Mouse (Mus musculus): ENCODE data around the gene Lima1. TPM values are rescaled to one million over a fixed set of nuclear protein-coding genes. Genes with fewer than 3 reads are reported as not detected.
A peak's percentile ranks its signal among the peaks of the same experiment; 100 is the strongest.

Lima1 gene
- polyA plus RNA-seq, 1 experiment from 2014 or later: 87.1 TPM

DNA sequence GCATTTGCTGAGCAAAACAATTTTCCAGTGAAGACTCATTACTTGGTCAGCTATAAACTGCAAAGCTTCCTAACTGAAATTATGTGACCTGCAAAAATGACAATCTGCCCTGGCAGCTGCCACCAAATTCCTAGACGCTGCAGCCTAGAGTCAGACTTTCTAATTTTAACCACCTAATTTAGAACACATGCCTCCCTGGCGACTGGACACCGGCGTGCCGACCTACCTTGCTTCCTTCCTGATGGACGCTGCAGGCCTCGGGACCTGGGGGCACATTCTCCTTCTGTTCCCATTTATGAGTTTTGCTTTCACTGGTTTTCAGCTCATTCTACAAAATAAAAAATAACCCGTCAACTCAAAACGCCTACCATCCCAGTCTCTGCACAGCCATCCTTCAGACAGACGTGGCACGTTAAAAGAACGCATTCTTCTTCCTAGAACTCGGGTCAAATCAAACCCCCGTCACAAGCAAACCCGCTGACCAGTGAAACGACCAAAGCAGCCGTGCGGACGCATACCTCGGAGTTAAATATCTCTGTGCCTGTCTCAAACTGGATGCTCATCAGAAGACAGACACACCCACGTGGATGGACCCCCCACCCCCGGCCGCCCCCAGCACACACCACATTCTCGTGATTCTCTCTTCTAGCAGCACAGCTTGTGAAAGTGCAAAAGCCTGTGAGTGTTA is 73.2 kb downstream of the Lima1 start:
- ATAC-seq (ENCODE audit: insufficient number of reproducible peaks, low FRiP score, low TSS enrichment, low read depth): no peak
- Histone ChIP-seq H3K27me3 (no peaks in the 10 kb centered on the region), H3K9ac (no peak overlapping the region), H3K4me1 (peaks cover 50% of the 10 kb centered on the region), H3K27ac (replicated peaks) (peak overlapping the region; percentile 72), H3K4me2 (replicated peaks) (peak overlapping the region; percentile 11; the same call in 1 of the 2 replicates), H3K36me3 (peaks cover 51% of the 10 kb centered on the region), H3K9me3 (replicated peaks) (no peaks in the 10 kb centered on the region), H3K4me3 (replicated peaks) (no peak overlapping the region)
- WGBS: 30% methylated on average over 24 of the region's 24 CpGs

DNA sequence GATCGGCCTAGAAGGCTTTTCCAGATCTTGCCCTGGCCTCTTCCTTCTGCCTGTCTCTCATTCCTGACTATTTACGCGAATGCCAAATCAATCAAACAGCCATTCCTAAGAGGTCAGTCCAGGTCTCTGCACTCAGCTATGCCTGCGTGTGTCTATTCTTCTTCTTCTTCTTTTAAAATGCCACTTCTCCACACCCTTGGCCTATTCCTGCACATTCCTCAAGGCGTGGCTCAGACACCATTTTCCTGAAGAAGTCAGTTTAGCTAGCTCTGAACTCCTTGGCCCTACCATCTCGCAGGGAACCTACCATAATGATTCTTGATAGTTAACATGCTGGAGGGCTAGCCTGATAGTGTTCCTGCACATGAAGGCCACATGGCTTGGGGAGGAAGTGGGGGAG is 75.5 kb downstream of the Lima1 start:
- no peaks in the 10 kb centered on the region for H3K9me3 ChIP-seq (replicated peaks)
- H3K4me3 ChIP-seq (replicated peaks): no peak overlapping the region
- H3K27me3 ChIP-seq: no peaks in the 10 kb centered on the region
- peaks cover 49% of the 10 kb centered on the region for H3K36me3 ChIP-seq
- H3K4me2 ChIP-seq (replicated peaks): no peak overlapping the region
- peaks cover 50% of the 10 kb centered on the region for H3K4me1 ChIP-seq
- H3K27ac ChIP-seq (replicated peaks): 0 out of 2 replicates have a peak overlapping the region, but pooled peaks have one; percentile 73
- no peak for ATAC-seq (ENCODE audit: insufficient number of reproducible peaks, low FRiP score, low TSS enrichment, low read depth)
- H3K9ac ChIP-seq: no peak overlapping the region
- WGBS: 66% methylated on average over 6 of the region's 6 CpGs

DNA sequence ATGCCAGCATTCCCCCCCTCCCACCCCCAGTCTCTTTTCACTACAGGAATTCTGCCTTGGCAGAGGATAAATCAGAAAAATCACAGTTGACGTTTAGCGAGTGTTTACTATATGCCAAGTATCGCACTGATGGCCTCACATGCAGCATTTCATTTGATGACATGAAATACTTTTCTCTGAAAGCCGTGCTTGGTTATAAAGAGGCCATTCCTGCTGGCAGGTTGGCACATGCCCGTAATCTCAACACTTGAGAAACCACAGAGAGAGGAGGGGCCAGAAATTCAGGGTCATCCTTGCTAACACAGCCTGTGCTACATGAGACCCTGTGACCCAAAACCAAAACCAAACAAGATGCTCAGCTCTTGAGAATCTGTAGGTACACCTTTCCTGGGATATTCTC is 77.4 kb downstream of the Lima1 start:
- Histone ChIP-seq H3K36me3 (peaks cover 60% of the 10 kb centered on the region), H3K27me3 (no peaks in the 10 kb centered on the region), H3K9me3 (replicated peaks) (no peaks in the 10 kb centered on the region), H3K27ac (replicated peaks) (peak overlapping the region; percentile 73), H3K4me2 (replicated peaks) (no peak overlapping the region), H3K4me3 (replicated peaks) (no peak overlapping the region), H3K4me1 (peaks cover 37% of the 10 kb centered on the region), H3K9ac (no peak overlapping the region)
- no peak for ATAC-seq (ENCODE audit: insufficient number of reproducible peaks, low FRiP score, low TSS enrichment, low read depth)
- 57% methylated on average over 5 of the region's 5 CpGs for whole genome bisulfite sequencing

DNA sequence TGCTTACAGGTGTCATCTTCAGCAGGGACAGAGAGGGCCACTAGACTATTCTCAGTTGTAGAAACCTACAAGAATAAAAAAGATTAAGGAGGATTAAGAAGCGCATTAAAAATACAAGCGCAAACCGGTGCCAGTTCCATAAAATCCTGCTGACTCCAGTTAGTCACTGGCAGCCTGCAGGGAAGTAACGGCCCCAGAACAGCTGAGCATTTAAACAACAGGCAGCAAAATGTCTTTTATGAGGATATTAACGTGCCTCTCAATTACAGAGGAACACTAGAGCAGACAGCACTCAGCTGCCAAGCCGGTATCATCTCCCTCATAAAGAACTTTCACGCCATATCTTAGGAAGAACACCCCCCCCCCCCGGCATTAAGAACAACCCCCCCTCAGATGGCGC is 78.5 kb downstream of the Lima1 start:
- WGBS: 73% methylated on average over 9 of the region's 9 CpGs
- Histone ChIP-seq H3K4me2 (replicated peaks) (no peak overlapping the region), H3K9ac (no peak overlapping the region), H3K27ac (replicated peaks) (no peak overlapping the region), H3K27me3 (no peaks in the 10 kb centered on the region), H3K4me1 (peaks cover 26% of the 10 kb centered on the region), H3K36me3 (peaks cover 72% of the 10 kb centered on the region), H3K9me3 (replicated peaks) (no peaks in the 10 kb centered on the region), H3K4me3 (replicated peaks) (no peak overlapping the region)
- ATAC-seq (ENCODE audit: insufficient number of reproducible peaks, low FRiP score, low TSS enrichment, low read depth): 0 out of 2 replicates have a peak, but pooled peaks have one; percentile 40

DNA sequence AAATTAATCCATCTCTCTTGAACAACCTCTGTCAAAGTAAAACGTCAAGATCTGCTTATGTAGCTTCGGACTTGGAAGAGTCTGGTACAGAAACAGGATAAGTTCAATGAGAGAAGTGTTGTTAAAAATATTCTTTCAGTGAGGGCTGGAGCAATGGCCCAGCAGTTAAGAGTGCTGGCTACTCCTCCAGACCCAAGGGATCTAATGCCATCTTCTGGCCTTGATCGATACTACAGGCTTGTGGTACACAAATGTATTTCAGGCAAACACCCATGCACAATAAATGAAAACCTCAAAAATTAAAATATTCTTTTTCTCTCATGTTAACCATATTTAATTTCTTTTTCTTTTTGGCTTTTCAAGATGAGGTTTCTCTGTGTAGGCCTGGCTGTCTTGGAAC is 79.2 kb downstream of the Lima1 start:
- Histone ChIP-seq H3K4me3 (replicated peaks) (no peak overlapping the region), H3K4me1 (peaks cover 23% of the 10 kb centered on the region), H3K27me3 (no peaks in the 10 kb centered on the region), H3K36me3 (peaks cover 78% of the 10 kb centered on the region), H3K9ac (no peak overlapping the region), H3K4me2 (replicated peaks) (no peak overlapping the region), H3K27ac (replicated peaks) (no peak overlapping the region), H3K9me3 (replicated peaks) (no peaks in the 10 kb centered on the region)
- ATAC-seq (ENCODE audit: insufficient number of reproducible peaks, low FRiP score, low TSS enrichment, low read depth): no peak
- 82% methylated on average over 3 of the region's 3 CpGs for WGBS

DNA sequence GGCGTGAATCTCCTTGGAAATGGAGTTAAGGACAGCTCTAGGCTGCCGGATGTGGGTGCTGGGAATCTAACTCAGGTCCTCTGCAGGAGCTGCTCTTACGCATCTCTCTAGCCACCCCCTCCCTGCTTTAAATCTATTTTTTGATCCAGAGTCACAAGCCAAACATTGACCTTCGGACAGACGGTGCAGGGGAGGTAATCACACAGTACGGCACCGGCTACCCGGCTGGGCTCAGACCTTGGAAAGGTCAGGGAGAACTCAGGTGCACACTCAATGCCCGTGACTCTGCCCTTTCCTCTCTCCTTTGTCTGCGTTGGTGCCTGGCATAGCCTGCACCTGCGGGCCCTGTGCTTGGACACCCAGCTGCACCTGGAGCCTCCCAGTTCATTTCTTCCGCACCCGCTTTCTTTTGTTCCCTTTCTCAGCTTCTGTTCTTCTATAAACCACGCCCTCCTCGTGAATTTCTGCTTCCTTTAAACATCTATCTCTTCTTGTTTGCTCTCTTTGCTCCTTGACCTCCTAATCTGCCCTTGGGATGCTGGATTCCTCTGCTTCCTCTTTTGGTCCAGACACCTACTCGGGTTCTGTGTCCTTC is 82.9 kb downstream of the Lima1 start:
- Histone ChIP-seq H3K36me3 (peaks cover 77% of the 10 kb centered on the region), H3K4me2 (replicated peaks) (no peak overlapping the region), H3K4me3 (replicated peaks) (no peak overlapping the region), H3K9me3 (replicated peaks) (no peaks in the 10 kb centered on the region), H3K4me1 (no peaks in the 10 kb centered on the region), H3K27ac (replicated peaks) (no peak overlapping the region), H3K27me3 (no peaks in the 10 kb centered on the region), H3K9ac (no peak overlapping the region)
- WGBS: 95% methylated on average over 16 of the region's 16 CpGs
- no peak for ATAC-seq (ENCODE audit: insufficient number of reproducible peaks, low FRiP score, low TSS enrichment, low read depth)

DNA sequence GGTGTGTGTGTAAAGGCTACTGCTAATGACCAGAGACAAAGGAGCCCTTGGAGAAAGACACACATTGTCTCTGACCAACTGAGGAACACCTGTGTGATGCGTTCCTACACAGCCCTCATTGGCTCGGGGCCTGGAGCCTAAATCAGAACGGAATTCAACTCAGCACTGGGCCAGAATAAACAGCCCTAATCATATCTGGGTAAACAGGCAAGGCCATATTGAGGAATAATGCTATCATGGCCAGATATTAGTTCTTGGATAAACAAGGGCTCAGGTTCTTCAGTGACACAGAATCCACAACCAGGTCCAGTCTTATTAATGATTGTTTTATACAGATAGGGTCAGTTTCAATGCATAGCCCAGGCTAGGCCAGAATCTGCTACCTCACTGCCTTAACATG is 84.3 kb downstream of the Lima1 start:
- Histone ChIP-seq H3K27ac (replicated peaks) (no peak overlapping the region), H3K4me3 (replicated peaks) (no peak overlapping the region), H3K9me3 (replicated peaks) (no peaks in the 10 kb centered on the region), H3K4me1 (no peaks in the 10 kb centered on the region), H3K36me3 (peaks cover 79% of the 10 kb centered on the region), H3K4me2 (replicated peaks) (no peak overlapping the region), H3K27me3 (no peaks in the 10 kb centered on the region), H3K9ac (no peak overlapping the region)
- no peak for ATAC-seq (ENCODE audit: insufficient number of reproducible peaks, low FRiP score, low TSS enrichment, low read depth)
- 90% methylated on average over 3 of the region's 3 CpGs for WGBS

DNA sequence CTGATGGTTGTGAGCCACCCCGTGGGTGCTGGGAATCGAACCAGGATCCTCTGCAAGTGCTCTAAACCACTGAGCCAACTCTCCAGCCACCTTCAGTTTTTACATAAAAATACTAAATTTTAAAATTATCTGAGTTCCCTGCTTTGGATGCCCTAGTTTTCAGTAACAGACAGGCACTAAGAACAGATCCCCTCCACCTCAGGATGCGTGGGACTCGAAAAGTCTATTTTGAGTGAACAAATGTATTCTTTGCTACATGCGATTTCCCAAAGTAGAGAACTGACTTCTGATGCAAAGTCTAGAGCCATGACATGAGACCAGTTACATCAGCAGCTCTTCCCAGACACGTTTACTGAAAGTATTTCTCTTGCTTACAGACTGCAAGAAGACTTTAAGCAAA is 84.8 kb downstream of the Lima1 start:
- 93% methylated on average over 6 of the region's 6 CpGs for WGBS
- Histone ChIP-seq H3K9me3 (replicated peaks) (no peaks in the 10 kb centered on the region), H3K9ac (no peak overlapping the region), H3K4me3 (replicated peaks) (no peak overlapping the region), H3K4me2 (replicated peaks) (no peak overlapping the region), H3K27me3 (no peaks in the 10 kb centered on the region), H3K36me3 (peaks cover 80% of the 10 kb centered on the region), H3K27ac (replicated peaks) (no peak overlapping the region), H3K4me1 (no peaks in the 10 kb centered on the region)
- ATAC-seq (ENCODE audit: insufficient number of reproducible peaks, low FRiP score, low TSS enrichment, low read depth): no peak

DNA sequence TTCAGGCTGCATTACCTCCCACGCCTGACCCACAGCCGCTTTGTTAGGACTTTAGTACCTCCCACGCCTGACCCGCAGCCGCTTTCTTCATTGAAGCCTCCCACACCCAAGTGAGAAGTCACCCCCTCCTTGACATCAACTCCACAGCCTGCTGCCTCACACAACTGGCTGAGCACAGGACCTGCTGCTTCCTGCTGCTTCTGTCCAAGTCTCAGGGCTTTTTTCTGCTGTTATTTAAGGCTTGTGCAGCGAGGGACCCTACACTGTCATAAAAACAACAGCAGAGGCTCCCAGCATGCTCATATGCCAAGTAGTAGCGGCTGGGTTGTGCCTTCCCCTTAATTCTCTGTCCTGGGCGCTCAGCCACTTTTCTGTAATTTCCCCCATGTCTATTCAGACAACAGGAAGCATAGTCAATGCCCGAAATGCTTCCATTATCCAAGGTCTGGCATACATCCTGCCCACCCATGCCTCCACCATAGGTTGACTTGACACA is 87.6 kb downstream of the Lima1 start:
- Histone ChIP-seq H3K27me3 (no peaks in the 10 kb centered on the region), H3K4me3 (replicated peaks) (no peak overlapping the region), H3K9ac (no peak overlapping the region), H3K9me3 (replicated peaks) (no peaks in the 10 kb centered on the region), H3K36me3 (peaks cover 77% of the 10 kb centered on the region), H3K4me1 (no peaks in the 10 kb centered on the region), H3K4me2 (replicated peaks) (no peak overlapping the region), H3K27ac (replicated peaks) (peak overlapping the region; percentile 31; the same call in 1 of the 2 replicates)
- ATAC-seq (ENCODE audit: insufficient number of reproducible peaks, low FRiP score, low TSS enrichment, low read depth): no peak
- WGBS: 70% methylated on average over 9 of the region's 9 CpGs

DNA sequence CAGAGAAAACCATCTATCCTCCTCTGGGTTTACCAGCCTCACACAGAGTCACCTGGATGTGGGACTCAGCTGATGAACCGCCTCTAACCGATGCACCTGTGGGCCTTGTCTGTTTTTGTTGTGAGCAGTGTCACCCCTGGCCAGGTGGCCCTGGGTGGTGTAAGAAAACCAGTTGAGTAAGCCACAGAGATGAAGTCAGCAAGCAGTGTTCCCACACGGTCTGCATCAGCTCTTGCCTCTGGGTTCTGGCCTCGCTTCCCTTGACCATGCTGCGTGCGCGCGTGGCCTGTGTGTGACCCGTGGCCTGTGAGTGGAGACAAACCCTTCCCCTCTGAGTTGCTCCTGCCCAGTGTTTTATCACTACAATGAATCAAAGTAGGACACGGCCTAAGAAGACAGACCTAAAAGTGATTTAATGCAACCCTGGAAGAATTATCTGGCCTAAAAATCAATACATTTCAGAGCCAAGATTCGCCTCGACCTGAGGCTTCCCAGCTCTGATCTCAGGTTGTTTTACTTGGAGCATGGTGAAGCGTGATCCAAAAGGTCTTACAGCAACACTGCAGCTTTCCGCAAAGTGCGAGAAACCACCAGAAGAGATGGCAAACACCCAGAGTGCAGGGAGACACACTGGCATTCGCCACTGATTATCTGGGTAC is 96.5 kb downstream of the Lima1 start:
- H3K27me3 ChIP-seq: no peaks in the 10 kb centered on the region
- H3K9ac ChIP-seq: no peak overlapping the region
- H3K9me3 ChIP-seq (replicated peaks): no peaks in the 10 kb centered on the region
- no peaks in the 10 kb centered on the region for H3K4me1 ChIP-seq
- WGBS: 92% methylated on average over 16 of the region's 16 CpGs
- peaks cover 49% of the 10 kb centered on the region for H3K36me3 ChIP-seq
- no peak for ATAC-seq (ENCODE audit: insufficient number of reproducible peaks, low FRiP score, low TSS enrichment, low read depth)
- H3K27ac ChIP-seq (replicated peaks): 0 out of 2 replicates have a peak overlapping the region, but pooled peaks have one; percentile 3
- no peak overlapping the region for H3K4me3 ChIP-seq (replicated peaks)
- no peak overlapping the region for H3K4me2 ChIP-seq (replicated peaks)

DNA sequence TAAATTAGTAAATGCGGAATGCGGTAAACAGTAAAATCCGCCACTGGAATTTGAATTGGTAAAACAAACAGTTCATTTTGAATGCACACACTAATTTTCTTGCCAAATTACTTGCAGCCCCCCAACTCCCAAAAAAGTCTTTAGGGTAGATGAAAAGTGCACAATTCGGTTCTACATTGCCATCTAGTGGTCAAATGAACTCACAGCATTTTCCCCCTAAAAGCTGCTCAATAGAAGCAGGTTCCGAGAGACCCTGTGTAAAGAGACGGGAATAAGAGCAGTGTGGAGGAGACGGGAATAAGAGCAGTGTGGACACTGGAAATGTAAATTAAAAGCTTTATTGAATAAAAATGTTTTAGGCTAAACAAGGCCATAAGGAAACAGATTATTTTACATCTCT is 97.1 kb downstream of the Lima1 start:
- Histone ChIP-seq H3K36me3 (peaks cover 42% of the 10 kb centered on the region), H3K9ac (no peak overlapping the region), H3K4me1 (no peaks in the 10 kb centered on the region), H3K9me3 (replicated peaks) (no peaks in the 10 kb centered on the region), H3K27ac (replicated peaks) (no peak overlapping the region), H3K4me2 (replicated peaks) (no peak overlapping the region), H3K27me3 (no peaks in the 10 kb centered on the region), H3K4me3 (replicated peaks) (no peak overlapping the region)
- no peak for ATAC-seq (ENCODE audit: insufficient number of reproducible peaks, low FRiP score, low TSS enrichment, low read depth)
- 29% methylated on average over 7 of the region's 7 CpGs for WGBS
